In genomic region chr10:60803971-60804370, GRCm38 (mm10) we compare ENCODE assay signal across 18 mouse cellular contexts. TPM values are rescaled to one million over a fixed set of nuclear protein-coding genes. Genes with fewer than 3 reads are reported as not detected.
A peak's percentile ranks its signal among the peaks of the same experiment; 100 is the strongest.
DNase-seq lines count a peak whose midpoint lies in the region; ATAC-seq and TF ChIP-seq lines count a peak whose summit lies in the region.
"Had no signal": no experiment of that assay in that cellular context is flagged by ENCODE, and none has a peak within 500 bp of the region (broad histone marks: within the 10 kb centered on the region; RNA-seq: fewer than 3 reads in every experiment).

No protein-coding gene starts in this region.

- no peak overlapping the region for H3K4me2 ChIP-seq in heart, embryonic 15.5 days
- H3K4me2 ChIP-seq: embryonic facial prominence, embryonic 15.5 days; forebrain, embryonic 13.5 days; liver, embryonic 12.5 days had no signal

- no peak for DNase-seq in heart, postnatal 10 days
- peak; percentile 60 for DNase-seq in left cerebral cortex, postnatal 4 days
- DNase-seq in left cerebral cortex, adult 8-10 months (ENCODE audit: low spot score in 2 of 2), result no peak
- DNase-seq in cerebellum, adult 2 months, result peak; percentile 76 to 81
- DNase-seq in cerebellum, postnatal 36 days, result peak; percentile 78 to 84
- DNase-seq in right cerebral cortex, adult 2 months (ENCODE audit: low spot score in 2 of 2), result no peak
- no peak for DNase-seq in spleen, postnatal 36 days (ENCODE audit: low spot score in 2 of 2)
- DNase-seq: right cerebral cortex, postnatal 4 days; thymus, adult 2 months had no signal

- intact Hi-C loops in heart, postnatal 10 days (cut with DNase I), result no loop called here
- intact Hi-C loops in left cerebral cortex, postnatal 4 days (cut with DNase I), result no loop called here

- peaks cover 100% of the 10 kb centered on the region for H3K4me1 ChIP-seq in heart, embryonic 15.5 days (replicated peaks)
- H3K4me1 ChIP-seq in cerebellum, adult 2 months (ENCODE audit: control insufficient read depth, insufficient read depth, low read length), result peaks cover 90% of the 10 kb centered on the region

- no peak for TF ChIP-seq POLR2A in cerebellum, adult 2 months (IDR thresholded peaks at IDR 0.05; ENCODE audit: borderline replicate concordance, insufficient read depth, low read length)

- H3K36me3 ChIP-seq in heart, embryonic 15.5 days, result no peaks in the 10 kb centered on the region
- H3K36me3 ChIP-seq: embryonic facial prominence, embryonic 15.5 days; limb, embryonic 10.5 days; liver, embryonic 12.5 days had no signal

- no peak overlapping the region for H3K4me3 ChIP-seq in heart, embryonic 15.5 days
- no peak overlapping the region for H3K4me3 ChIP-seq in cerebellum, adult 2 months (replicated peaks; ENCODE audit: insufficient read depth, low read depth, low read length)
- H3K4me3 ChIP-seq: embryonic facial prominence, embryonic 15.5 days; forebrain, embryonic 13.5 days; limb, embryonic 10.5 days; liver, embryonic 12.5 days; megakaryocyte, embryonic 14.5 days had no signal

- H3K27me3 ChIP-seq in heart, embryonic 15.5 days, result no peaks in the 10 kb centered on the region
- no peaks in the 10 kb centered on the region for H3K27me3 ChIP-seq in cerebellum, adult 2 months (ENCODE audit: control insufficient read depth, insufficient read depth, low read length)

- H3K9me3 ChIP-seq in heart, embryonic 15.5 days (replicated peaks), result no peaks in the 10 kb centered on the region
- H3K9me3 ChIP-seq: embryonic facial prominence, embryonic 15.5 days; forebrain, embryonic 13.5 days; limb, embryonic 10.5 days; liver, embryonic 12.5 days; megakaryocyte, embryonic 14.5 days had no signal

- no peak overlapping the region for H3K9ac ChIP-seq in heart, embryonic 15.5 days
- H3K9ac ChIP-seq: embryonic facial prominence, embryonic 15.5 days; forebrain, embryonic 13.5 days; liver, embryonic 12.5 days had no signal

- H3K27ac ChIP-seq in heart, embryonic 15.5 days, result peak overlapping the region; percentile 81
- H3K27ac ChIP-seq in cerebellum, adult 2 months (ENCODE audit: insufficient read depth, low read length), result peak overlapping the region; percentile 0
- H3K27ac ChIP-seq: embryonic facial prominence, embryonic 15.5 days; forebrain, embryonic 13.5 days; kidney, postnatal 0 days; limb, embryonic 10.5 days; liver, embryonic 12.5 days had no signal

- no peak for ATAC-seq in heart, embryonic 15.5 days (replicated peaks; ENCODE audit: insufficient number of reproducible peaks, insufficient read depth, low FRiP score, low read depth)
- ATAC-seq: forebrain, embryonic 13.5 days; liver, embryonic 12.5 days; lung, postnatal 0 days; midbrain, embryonic 16.5 days had no signal

- WGBS in heart, embryonic 15.5 days, result 65% methylated on average over 10 of the region's 10 CpGs
- 10% methylated on average over 10 of the region's 10 CpGs for WGBS in cerebellum, adult 2 months

- no peak for TF ChIP-seq CTCF in cerebellum, adult 2 months (IDR thresholded peaks at IDR 0.05; ENCODE audit: borderline replicate concordance, insufficient read depth, low read depth, low read length)

RNA-seq across cellular contexts. Expression of gene Unc5b, which starts 27.4 kb away (rescaled TPM):
- 11.7 TPM in 2 replicates for polyA plus RNA-seq in heart, embryonic 15.5 days (2015; fragmentation: Nextera tagmentation; extraction: Ambion mirVana)
- 10 to 100 TPM; 35.3 to 47.0 TPM for total RNA-seq in heart, postnatal 10 days (2021)
- total RNA-seq in left cerebral cortex, postnatal 4 days (2021), result 1 to 10 TPM; 7.2 to 9.1 TPM
- total RNA-seq in left cerebral cortex, adult 8-10 months (2022), result 10 to 100 TPM; 14.5 to 16.4 (median 15.3) TPM
- 44.4 and 44.8 TPM in 2 replicates for polyA plus RNA-seq in cerebellum, adult 2 months (2012; rRNA removed)

RNA-seq across cellular contexts. Expression of gene Slc29a3, which starts 51.4 kb away (rescaled TPM):
- polyA plus RNA-seq in heart, embryonic 15.5 days (2015; fragmentation: Nextera tagmentation; extraction: Ambion mirVana), result 4.5 and 9.2 TPM in 2 replicates
- total RNA-seq in heart, postnatal 10 days (2021), result 1 to 10 TPM; 6.8 to 7.7 TPM
- 10 to 100 TPM; 16.3 to 19.6 TPM for total RNA-seq in left cerebral cortex, postnatal 4 days (2021)
- total RNA-seq in left cerebral cortex, adult 8-10 months (2022), result 10 to 100 TPM; 13.6 to 19.6 (median 16.8) TPM
- 9.6 and 9.9 TPM in 2 replicates for polyA plus RNA-seq in cerebellum, adult 2 months (2012; rRNA removed)

Comparison
In these comparisons a context has a peak if more than half of its experiments do, and no peak if none do; other contexts are left out.
1. DNase-seq: peak in left cerebral cortex, postnatal 4 days (single experiment), cerebellum, adult 2 months (2 of 2) and cerebellum, postnatal 36 days (2 of 2); none in heart, postnatal 10 days (0 of 2), left cerebral cortex, adult 8-10 months (0 of 2), right cerebral cortex, adult 2 months (0 of 2) and spleen, postnatal 36 days (0 of 2).